Mouse (Mus musculus) gastrocnemius, adult 2 months (tissue): Measurements from ENCODE around the gene Slc16a10. TPM values are rescaled to one million over a fixed set of nuclear protein-coding genes. Genes with fewer than 3 reads are reported as not detected.
A peak's percentile ranks its signal among the peaks of the same experiment; 100 is the strongest.

Source experiments
- DNase-seq: peaks from one replicate; pipeline ENCODE4 v3.0.0; 2022
- H3K27ac ChIP-seq: fragments of 200-600 bp; 2 replicates; pipeline ENCODE4 v1.8.1; 2022; ENCODE audit warnings: mild to moderate bottlenecking
- H3K4me3 ChIP-seq: fragments of 200-600 bp; 2 replicates; pipeline ENCODE4 v1.8.1; 2022; ENCODE audit warnings: mild to moderate bottlenecking, moderate library complexity
- CTCF ChIP-seq: fragments of 200-600 bp; IDR thresholded peaks from 2 replicates; pipeline ENCODE4 v1.8.1; 2022; ENCODE audit warnings: antibody characterized with exemption, mild to moderate bottlenecking, moderate library complexity
- intact Hi-C: fragments of 180-260 bp; cut with DNase I; formaldehyde crosslinking; loops from one replicate; pipeline ENCODE4 v1.15.1; 2025
- total RNA-seq, 2 experiments: library from RNA; stranded (reverse); gene quantifications; 2 replicates each; pipeline ENCODE4 v1.2.3; 2021

Slc16a10 gene
- total RNA-seq, 2 experiments from 2014 or later = 39.8 to 43.6 TPM

DNA sequence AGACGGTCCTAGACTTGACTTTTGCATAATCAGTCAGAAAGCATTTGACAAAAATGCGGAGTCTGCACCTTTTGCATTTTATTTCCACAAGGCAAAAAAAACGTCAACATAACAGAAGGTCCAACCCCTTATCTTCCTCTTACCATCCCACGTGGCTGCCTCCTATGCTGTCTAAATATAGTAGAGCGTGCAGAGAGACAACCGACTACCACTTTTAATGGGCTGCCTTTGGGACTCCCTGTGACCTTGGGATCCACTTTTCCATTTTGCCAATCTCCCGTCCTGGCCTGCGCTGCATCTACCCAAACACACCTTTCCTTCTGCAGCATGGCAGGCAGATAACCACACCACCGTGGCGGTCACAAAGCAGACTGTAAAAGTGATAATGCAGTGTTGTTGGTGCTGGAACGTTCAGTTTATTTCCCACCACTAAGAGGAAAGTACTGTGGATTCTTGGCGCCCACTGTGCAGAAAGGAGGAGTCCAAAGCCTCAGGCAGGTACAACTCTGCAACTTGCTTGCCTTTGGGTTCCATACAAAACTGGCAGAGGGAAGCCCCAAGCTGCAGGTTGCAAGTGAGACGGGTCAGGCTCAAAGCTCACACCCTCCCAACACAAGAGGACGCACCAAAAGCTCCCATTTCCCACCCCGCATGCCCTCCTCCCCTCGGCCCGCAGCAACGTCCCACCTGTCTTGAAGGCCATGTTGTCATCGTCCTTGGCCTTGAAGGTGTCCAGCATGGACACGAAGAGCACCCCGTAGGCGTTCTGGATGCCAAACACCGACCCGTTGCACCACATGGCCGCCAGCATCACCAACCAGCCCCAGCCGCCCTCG is 824 bp downstream of the Slc16a10 start:
- intact Hi-C loops = loop anchor here (2.0 to 5.0 kb wide), 3 partner anchors 32 to 184 kb away; no protein-coding TSS in a partner anchor
- peak overlapping the region; percentile 95 for H3K27ac ChIP-seq
- peak; percentile 42 for DNase-seq

DNA sequence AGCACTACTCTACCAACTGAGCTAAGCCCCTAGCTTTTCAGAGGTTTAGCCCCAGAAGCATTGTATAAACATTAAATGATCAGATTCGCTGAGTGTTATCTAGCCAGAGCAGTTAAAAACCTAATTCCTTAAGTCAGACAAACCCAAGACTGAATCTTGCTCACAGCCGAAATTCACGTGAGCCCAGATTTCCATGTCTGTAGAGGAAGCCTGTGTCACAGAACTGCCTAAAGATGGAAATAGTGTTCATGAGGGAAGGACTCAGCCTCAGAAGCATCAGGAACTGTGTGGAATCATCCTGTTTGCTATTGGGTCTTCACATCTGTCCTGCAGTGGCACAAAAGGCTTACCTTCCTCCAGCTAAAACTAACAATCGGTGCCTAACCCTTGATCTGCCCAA is 2.4 kb downstream of the Slc16a10 start:
- no peak for DNase-seq
- H3K4me3 ChIP-seq = peak overlapping the region; percentile 95
- no peak for TF ChIP-seq CTCF
- peak overlapping the region; percentile 16; the same call in 1 of the 2 replicates for H3K27ac ChIP-seq
- intact Hi-C loops = loop anchor here (2.0 to 5.0 kb wide), 3 partner anchors 31 to 182 kb away; no protein-coding TSS in a partner anchor

More for the DNA sequence above, 824 bp downstream of the Slc16a10 start:
- TF ChIP-seq CTCF = no peak
- peak overlapping the region; percentile 95 for H3K4me3 ChIP-seq

DNA sequence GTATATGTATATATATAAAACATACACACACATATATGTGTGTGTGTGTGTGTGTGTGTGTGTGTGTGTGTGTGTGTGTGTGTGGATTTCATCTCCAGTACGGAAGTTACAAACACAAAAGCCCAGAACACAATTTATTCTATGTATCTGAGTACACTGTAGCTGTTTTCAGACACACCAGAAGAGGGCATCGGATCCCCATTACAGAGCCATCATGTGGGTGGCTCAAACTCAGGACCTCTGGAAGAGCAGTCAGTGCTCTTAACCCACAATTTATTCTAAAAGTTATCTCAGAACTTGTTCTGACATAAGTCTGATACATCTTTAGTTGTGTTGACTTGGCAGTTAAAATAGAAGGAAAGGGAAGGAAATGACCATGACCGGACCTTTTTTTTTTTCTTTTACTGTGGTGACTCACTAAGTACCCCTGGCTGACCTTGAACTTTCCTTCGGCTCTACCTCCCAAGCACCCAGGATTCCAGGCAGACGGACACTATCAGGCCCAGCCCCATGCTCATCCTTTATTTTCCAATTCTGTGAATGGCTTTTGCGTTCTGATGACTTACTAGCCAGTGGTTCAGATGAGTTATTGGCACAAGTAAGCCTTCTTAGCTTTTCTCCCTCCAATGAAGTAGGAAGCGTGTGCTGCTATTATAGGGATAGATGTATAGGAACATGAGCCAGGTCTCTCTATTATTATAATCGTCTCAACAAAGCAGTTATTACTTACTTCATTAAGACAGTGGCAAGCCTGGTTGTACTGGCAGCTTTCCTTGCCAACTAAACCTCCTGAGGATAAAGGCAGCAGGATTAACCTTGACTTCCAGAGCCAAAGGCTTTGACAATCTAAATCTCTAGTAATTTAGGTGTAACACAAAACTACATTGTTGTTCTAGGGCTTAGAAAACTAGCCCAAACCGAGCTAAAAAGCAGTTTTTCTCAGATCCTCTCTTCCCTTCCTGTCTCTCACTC is 6.0 kb downstream of the Slc16a10 start:
- Histone ChIP-seq H3K27ac (no peak overlapping the region), H3K4me3 (no peak overlapping the region)
- intact Hi-C loops = no loop called here
- TF ChIP-seq CTCF = peak; percentile 36
- no peak for DNase-seq

DNA sequence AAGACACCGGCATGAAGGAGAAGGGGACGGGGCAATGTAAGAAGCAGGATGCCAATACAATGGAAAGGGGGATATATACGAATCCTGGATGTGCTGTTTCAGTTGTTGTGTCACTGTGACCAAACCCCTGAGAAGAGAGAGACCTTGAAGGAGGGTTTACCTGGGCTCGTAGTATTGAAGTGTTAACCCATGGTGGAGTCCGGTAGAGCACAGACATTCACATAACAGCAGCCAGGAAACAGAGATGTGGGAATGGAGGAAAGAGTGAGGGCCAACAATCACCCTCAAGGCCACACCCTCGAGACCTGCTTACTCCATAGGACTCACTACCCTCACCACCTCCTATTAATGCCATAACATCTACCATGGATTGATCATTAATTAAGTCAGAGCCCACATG is 7.2 kb downstream of the Slc16a10 start:
- Histone ChIP-seq H3K27ac (no peak overlapping the region), H3K4me3 (no peak overlapping the region)
- intact Hi-C loops = no loop called here
- no peak for DNase-seq
- TF ChIP-seq CTCF = no peak

DNA sequence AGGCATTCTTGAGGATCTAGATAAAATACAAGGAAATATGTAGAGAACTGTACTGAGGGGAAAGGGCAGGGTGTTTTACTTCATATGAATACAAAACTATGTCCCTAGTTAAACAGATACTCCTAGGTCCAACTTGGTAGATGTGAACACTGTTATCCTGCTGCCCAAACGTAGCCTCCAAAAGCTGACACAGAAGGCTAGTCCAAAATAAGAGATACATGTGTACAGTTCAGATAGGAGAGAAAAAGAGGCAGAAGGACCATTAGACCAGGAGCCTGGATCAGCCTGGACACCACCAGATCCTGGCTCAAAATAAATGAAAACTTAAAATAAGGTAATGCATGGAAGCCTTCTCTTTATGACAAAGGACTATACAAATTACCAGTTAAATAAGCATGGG is 8.4 kb downstream of the Slc16a10 start:
- intact Hi-C loops = no loop called here
- no peak for TF ChIP-seq CTCF
- DNase-seq = no peak

DNA sequence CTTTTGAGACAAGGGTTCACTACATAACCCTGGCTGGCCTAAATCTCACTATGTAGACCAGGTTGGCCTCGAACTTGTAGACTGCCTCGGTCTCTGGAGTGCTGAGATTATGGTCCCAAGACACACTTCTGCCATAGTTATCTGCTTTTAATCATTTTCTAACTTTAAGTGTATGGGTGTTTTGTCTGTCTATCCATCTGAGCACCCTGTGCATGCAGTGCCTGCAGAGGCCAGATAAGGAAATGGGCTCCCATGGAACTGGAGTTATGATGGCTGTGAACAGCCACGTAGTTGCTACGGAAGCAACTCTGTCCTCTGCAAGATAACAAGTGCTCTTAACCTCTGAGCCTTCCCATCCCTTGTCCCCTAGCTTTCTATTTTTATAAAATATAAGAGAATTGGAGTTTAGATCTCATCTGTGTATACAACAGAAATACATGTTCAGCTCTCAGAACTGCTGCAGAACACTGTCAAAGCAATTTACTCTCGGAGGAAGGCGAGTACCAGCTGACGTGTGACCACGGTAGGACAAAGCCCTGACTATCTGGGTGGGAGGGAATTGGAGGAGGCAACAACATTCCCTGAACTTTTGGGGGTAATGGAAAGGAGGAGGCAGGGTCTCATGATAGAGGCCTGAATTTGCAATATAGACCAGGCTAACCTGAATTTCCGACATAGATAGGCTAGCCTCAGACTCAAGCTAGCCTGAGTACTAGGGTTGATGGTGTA is 10.2 kb downstream of the Slc16a10 start:
- TF ChIP-seq CTCF = no peak
- intact Hi-C loops = no loop called here
- no peak overlapping the region for H3K27ac ChIP-seq
- DNase-seq = no peak
- H3K4me3 ChIP-seq = no peak overlapping the region

More for the DNA sequence above, 8.4 kb downstream of the Slc16a10 start:
- no peak overlapping the region for H3K27ac ChIP-seq
- H3K4me3 ChIP-seq = no peak overlapping the region

DNA sequence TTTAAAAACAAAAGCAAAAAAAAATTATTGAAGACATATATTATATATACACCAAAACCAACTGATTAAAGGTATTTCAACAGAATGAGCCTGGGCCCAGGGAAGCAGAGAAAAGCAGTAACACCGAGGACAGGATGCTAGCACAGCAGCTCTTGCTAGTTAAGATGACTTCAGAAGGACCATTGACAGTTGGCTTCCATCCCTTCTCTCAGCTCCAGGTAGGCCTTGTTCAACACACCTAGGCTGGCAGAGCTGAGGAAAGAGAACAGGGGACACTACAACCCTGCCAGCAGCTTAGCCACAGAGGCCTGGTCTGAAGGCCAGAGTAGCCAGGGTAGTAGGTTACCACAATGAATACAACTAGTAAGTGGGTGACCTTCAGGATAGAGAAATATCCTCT is 11.9 kb downstream of the Slc16a10 start:
- Histone ChIP-seq H3K4me3 (no peak overlapping the region), H3K27ac (peak overlapping the region; percentile 20; the same call in 1 of the 2 replicates)
- DNase-seq = no peak
- TF ChIP-seq CTCF = no peak
- intact Hi-C loops = no loop called here

DNA sequence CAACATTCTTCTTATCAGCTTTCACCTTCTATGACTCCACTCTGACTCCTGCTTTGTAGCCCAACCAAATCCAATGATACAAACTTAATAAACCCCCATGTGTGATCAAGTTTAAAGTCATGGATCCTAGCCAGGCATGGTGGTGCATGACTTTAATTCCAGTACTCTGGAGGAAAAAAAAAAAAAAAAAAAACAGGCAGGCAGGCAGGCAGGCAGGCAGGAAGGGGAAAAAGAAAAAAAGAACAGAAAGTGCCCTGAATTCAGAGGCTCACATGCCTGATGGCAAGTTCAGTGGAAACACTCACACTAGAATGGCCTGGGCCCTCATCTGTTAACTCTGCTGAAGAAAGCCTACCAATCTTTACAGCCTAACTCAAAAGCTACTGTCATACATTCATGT is 12.9 kb downstream of the Slc16a10 start:
- peak overlapping the region; percentile 56 for H3K27ac ChIP-seq
- no peak overlapping the region for H3K4me3 ChIP-seq
- intact Hi-C loops = no loop called here
- TF ChIP-seq CTCF = no peak
- DNase-seq = no peak

DNA sequence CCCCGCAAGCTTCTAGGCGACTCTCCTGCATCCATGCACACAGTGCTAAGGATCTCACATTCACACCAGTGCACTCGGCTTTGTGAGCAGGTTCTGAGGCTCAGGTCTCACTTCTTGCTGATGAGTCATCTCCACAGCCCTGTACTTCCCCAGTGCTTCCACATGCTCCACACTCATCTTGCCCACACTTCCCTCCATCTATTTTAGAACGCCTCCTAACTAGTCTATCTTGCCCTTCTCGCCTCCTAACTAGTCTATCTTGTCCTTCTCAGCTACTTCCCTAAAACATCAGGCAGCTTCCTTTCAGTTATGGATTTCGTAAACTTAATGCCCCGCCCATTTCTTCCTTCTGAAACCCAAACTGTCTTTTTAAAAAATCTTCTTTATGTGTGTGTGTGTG is 13.6 kb downstream of the Slc16a10 start:
- H3K4me3 ChIP-seq = no peak overlapping the region
- no peak for DNase-seq
- intact Hi-C loops = no loop called here
- H3K27ac ChIP-seq = peak overlapping the region; percentile 28; the same call in 1 of the 2 replicates
- TF ChIP-seq CTCF = no peak

DNA sequence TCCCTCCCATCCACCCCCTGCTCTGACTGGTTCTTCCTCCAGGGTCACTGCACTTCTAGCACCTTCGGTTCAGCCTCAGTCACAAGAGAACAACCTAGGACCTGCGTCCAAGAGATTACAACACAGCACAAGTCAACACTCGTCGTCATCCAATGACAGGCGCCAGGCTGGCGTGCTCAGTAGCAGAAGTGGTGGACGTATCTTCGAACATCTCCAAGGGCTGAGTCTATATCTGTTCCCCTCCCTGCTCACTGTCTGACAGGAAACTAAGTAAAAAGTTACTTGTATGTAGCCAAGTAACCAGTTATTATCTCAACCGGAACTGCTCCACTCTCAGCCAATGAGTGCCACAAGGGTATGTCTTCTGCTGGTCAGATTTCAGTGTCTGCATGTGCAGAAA is 16.9 kb downstream of the Slc16a10 start:
- Histone ChIP-seq H3K27ac (peak overlapping the region; percentile 38), H3K4me3 (no peak overlapping the region)
- DNase-seq = peak; percentile 65
- TF ChIP-seq CTCF = no peak
- intact Hi-C loops = no loop called here

DNA sequence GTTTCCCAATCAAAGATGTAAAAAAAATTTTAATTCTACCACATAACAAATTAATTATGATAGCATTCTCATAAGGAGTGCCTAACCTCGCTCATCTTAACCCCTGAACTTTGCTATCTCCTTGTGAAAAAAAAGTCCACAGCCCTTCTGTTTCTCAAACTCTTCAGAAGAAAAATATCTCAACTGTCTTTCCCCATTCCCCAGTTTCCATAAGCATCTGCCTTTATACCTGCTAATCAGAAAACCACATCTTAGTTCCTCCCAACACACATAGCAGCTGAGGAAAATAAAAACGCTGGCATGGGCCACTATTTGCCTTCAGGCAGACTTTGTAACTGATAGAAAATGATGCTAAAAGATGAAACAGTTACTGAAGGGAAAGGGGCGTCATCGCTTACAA is 17.5 kb downstream of the Slc16a10 start:
- intact Hi-C loops = no loop called here
- H3K27ac ChIP-seq = peak overlapping the region; percentile 38; the same call in 1 of the 2 replicates

DNA sequence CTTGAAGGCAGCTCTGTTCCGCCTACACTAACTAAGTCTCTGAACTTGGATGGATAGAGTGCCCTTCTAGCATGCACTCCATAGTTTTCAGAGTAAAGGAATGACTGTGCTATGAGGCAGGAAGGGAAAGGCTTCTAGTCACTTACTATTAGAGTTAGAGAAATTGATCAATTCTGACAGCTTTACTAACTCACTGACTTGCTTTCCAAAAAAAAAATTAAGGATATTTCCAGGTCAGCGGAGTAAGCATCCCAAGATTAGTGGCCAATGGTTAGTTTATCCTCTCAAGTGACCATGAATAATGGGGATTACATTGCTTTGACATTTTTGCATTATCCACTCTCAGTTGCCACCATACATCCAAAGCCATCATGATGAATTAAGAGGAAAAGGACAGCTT is 18.0 kb downstream of the Slc16a10 start:
- intact Hi-C loops = no loop called here
- no peak for TF ChIP-seq CTCF
- H3K4me3 ChIP-seq = no peak overlapping the region
- no peak for DNase-seq
- H3K27ac ChIP-seq = no peak overlapping the region

More for the DNA sequence above, 17.5 kb downstream of the Slc16a10 start:
- TF ChIP-seq CTCF = no peak
- DNase-seq = no peak
- no peak overlapping the region for H3K4me3 ChIP-seq
